Mouse (Mus musculus): ENCODE measurements around the gene Atp2a2.
"Not testable (repeated sequence)": the region's sequence is repeated elsewhere in the genome, so short reads cannot be mapped to it uniquely, and the experiment has no call there.

DNA sequence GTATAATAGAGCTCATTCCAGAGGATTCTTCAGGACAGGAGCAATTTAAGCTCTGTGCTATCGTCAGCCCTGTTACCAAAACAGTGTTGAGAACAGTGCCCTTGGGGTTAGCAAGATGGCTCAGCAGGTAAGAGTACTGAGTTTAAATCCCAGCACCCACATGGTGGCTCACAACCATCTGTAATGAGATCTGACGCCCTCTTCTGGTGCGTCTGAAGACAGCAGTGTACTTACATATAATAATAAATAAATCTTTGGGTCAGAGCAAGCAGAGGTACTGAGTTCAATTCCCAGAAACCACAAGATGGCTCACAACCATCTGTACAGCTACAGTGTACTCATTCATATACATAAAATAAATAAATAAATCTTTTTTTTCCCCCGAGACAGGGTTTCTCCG lies 15.8 kb downstream of the Atp2a2 start:
- not testable (repeated sequence) for TF ChIP-seq CTCF (IDR thresholded peaks at IDR 0.05; ENCODE audit: control insufficient read depth, insufficient read depth, insufficient replicate concordance, low read depth, low read length); POLR2A (IDR thresholded peaks at IDR 0.05; ENCODE audit: control insufficient read depth, low read depth, low read length)
